Mouse (Mus musculus) left cerebral cortex, postnatal 36 days (tissue): ENCODE results near the gene Sdccag8. TPM values are rescaled to one million over a fixed set of nuclear protein-coding genes. Genes with fewer than 3 reads are reported as not detected.

Experiments used
- DNase-seq, 2 experiments: peaks; one replicate each; pipeline ENCODE4 v3.0.0; 2021 to 2022; ENCODE audit warnings: low spot score in 2 of 2, mixed read lengths in 1 of 2
- intact Hi-C: fragments of 180-260 bp; cut with DNase I; formaldehyde crosslinking; loops from one replicate; pipeline ENCODE4 v1.15.1; 2025
- total RNA-seq, 2 experiments: library from RNA; stranded (reverse); gene quantifications; 2 replicates each; pipeline ENCODE4 v1.2.3; 2021

Sdccag8 gene
- total RNA-seq, 2 experiments from 2014 or later, result 12.1 to 19.8 TPM

- intact Hi-C loops, result no loop called here
- no peak for DNase-seq
Observed at GRCm38 (mm10) chr1:176962894-176963293, 148.4 kb downstream of the Sdccag8 start.

GRCm38 (mm10) chr1:176967299-176967698 lies 152.8 kb downstream of the Sdccag8 start:
- intact Hi-C loops, result no loop called here
- no peak for DNase-seq

GRCm38 (mm10) chr1:176970635-176971478 lies 156.4 kb downstream of the Sdccag8 start:
- DNase-seq, result no peak
- intact Hi-C loops, result no loop called here

- intact Hi-C loops, result no loop called here
- DNase-seq, result no peak
Observed at GRCm38 (mm10) chr1:176971479-176971797, 157.0 kb downstream of the Sdccag8 start.

GRCm38 (mm10) chr1:176973356-176974088 lies 159.1 kb downstream of the Sdccag8 start:
- intact Hi-C loops, result no loop called here
- no peak for DNase-seq

GRCm38 (mm10) chr1:176979235-176979634 lies 164.8 kb downstream of the Sdccag8 start:
- DNase-seq, result no peak
- intact Hi-C loops, result no loop called here

- intact Hi-C loops, result loop anchor here (10.0 kb wide), 1 partner anchor 95 kb away; no protein-coding TSS in a partner anchor
- peak in 1 of 2 experiments; percentile 58 for DNase-seq
Observed at GRCm38 (mm10) chr1:176980140-176980539, 165.7 kb downstream of the Sdccag8 start.

- DNase-seq, result no peak
- intact Hi-C loops, result loop anchor here (10.0 kb wide), 1 partner anchor 96 kb away; no protein-coding TSS in a partner anchor
Observed at GRCm38 (mm10) chr1:176980801-176981400, 166.4 kb downstream of the Sdccag8 start.

- DNase-seq, result no peak
Observed at GRCm38 (mm10) chr1:176981511-176981910, 167.1 kb downstream of the Sdccag8 start.

GRCm38 (mm10) chr1:176982671-176983070 lies 168.2 kb downstream of the Sdccag8 start:
- no peak for DNase-seq
- intact Hi-C loops, result loop anchor here (10.0 kb wide), 1 partner anchor 98 kb away; no protein-coding TSS in a partner anchor

More at GRCm38 (mm10) chr1:176981511-176981910, 167.1 kb downstream of the Sdccag8 start:
- intact Hi-C loops, result loop anchor here (10.0 kb wide), 1 partner anchor 97 kb away; no protein-coding TSS in a partner anchor

- intact Hi-C loops, result loop anchor here (1.0 to 10.0 kb wide), 2 partner anchors 57 to 101 kb away; no protein-coding TSS in a partner anchor
- no peak for DNase-seq
Observed at GRCm38 (mm10) chr1:176985691-176986090, 171.2 kb downstream of the Sdccag8 start.

GRCm38 (mm10) chr1:176986275-176986674 lies 171.8 kb downstream of the Sdccag8 start:
- DNase-seq, result no peak
- intact Hi-C loops, result loop anchor here (1.0 to 10.0 kb wide), 2 partner anchors 58 to 101 kb away; no protein-coding TSS in a partner anchor

- no peak for DNase-seq
- intact Hi-C loops, result loop anchor here (1.0 to 10.0 kb wide), 2 partner anchors 59 to 102 kb away; no protein-coding TSS in a partner anchor
Observed at GRCm38 (mm10) chr1:176986990-176987740, 172.7 kb downstream of the Sdccag8 start.

GRCm38 (mm10) chr1:176991473-176991872 lies 177.0 kb downstream of the Sdccag8 start:
- no peak for DNase-seq
- intact Hi-C loops, result no loop called here

- intact Hi-C loops, result no loop called here
- no peak for DNase-seq
Observed at GRCm38 (mm10) chr1:176992517-176992916, 178.1 kb downstream of the Sdccag8 start.

- DNase-seq, result no peak
- intact Hi-C loops, result no loop called here
Observed at GRCm38 (mm10) chr1:176993141-176994010, 178.9 kb downstream of the Sdccag8 start.

GRCm38 (mm10) chr1:176994087-176994486 lies 179.6 kb downstream of the Sdccag8 start:
- intact Hi-C loops, result no loop called here
- no peak for DNase-seq

- intact Hi-C loops, result no loop called here
- DNase-seq, result peak in 1 of 2 experiments; percentile 51
Observed at GRCm38 (mm10) chr1:176994707-176995418, 180.4 kb downstream of the Sdccag8 start.
